Mouse (Mus musculus) mouse embryonic stem cell (cell line): Measurements from ENCODE around the gene Nudt14.

Source experiments
- in situ Hi-C, 2 experiments: fragments of 300-500 bp; cut with MboI; formaldehyde crosslinking; loops; 1 replicate in 1 of 2; 3 replicates in 1 of 2; pipeline ENCODE4 v1.14.3; 2019 to 2020; ENCODE audit warnings: low sequenced_read_pairs in 2 of 2, low pct_unique_long_range_greater_than_20kb in 1 of 2, mixed read lengths in 1 of 2; ENCODE audit not compliant: unreplicated experiment in 1 of 2

Gene Nudt14

DNA sequence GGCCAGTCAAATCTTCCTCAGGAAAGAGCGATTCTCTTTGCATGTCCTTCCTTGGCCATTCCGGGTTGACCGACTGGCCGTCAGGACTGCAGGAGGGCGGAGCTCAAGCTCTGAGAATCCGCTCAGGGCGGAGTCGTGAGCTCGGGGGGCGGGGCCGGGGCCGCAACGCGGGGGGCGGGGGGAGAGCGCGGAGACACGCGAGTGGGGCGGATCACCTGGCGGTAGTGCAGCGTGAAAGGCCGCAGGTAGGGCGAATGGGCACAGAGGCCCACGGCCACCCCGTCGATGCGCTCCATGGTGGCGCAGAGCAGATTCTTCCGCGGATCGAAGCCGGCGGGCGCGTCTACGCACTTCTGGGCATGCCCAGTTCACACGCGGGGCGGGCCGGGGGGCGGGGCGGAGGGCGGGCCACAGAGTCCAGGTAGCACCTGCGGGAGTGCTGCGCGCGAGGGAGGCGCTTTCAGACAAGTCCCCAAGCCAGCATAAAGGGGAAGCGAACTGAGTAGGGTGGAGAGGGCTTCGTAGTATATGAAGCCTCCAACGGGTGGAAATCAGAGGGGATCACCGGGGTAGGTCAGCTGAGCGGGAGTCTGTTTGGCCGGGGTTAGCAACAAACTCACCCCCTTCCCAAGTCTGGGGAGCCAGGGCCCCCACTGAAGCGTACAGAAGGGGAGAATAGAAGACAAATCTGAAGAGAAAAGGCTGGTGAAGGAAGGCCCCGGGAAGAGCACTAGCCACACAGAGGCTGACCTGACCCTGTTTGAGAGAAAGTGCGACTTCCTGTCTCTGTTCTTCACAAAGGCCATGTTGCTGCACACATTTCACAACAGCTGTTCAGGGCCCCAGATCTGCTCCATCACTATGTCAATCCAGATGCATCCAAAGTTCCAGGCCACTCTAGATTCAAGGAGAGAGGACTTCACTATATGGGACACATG lies at the start of gene Nudt14:
TSS of gene Nudt14 (minus strand) at position 349 of the 938 bp plus-strand sequence.
- in situ Hi-C loops = no loop called here

DNA sequence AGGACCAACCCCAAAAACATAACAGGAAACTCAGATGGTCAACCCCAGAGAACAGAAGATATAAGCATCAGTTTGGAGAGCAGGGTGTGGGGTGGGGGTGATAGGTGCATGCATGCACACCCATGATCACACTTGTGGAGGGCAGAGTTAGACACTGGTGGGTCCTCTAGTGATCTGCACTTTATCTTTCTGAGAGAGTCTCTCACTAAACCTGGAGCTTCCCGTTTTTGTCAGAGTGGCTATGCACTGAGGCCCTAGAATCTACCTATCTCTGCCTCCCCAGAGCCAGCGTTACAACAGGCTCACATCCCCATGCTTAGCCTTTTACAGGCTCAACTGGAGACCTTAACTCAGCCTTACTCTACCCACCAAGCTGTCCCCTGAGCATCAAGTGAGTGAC lies 49.5 kb upstream of the Nudt14 start:
- in situ Hi-C loops = no loop called here

DNA sequence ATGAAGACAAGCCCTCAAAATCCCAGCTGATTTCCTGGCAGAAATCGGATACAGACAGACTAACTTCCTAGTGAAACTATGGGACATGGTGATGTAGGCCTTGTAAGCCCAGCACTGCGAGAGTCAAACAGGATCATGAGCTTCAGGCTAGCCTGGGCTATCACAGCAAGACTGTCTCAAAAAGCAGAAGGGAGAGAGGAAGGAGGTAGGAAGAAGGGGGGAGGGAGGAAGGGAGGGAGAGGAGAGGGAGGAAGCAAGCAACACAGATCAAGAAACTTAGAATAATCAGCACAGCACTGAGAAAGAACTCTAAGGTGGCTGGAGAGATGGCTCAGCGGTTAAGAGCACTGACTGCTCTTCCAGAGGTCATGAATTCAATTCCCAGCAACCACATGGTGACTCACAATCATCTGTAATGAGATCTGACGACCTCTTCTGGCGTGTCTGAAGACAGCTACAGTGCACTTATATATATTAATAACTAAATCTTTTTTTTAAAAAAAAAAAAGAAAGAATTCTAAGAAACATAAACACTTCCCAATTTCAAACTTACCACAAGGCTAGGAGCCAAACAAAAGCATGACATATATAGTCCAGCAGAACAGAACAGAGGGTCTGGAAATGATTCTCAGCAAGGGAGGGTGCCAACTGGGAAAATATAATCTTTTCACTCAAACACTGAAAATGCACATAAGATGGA lies 48.9 kb upstream of the Nudt14 start:
- in situ Hi-C loops = no loop called here

DNA sequence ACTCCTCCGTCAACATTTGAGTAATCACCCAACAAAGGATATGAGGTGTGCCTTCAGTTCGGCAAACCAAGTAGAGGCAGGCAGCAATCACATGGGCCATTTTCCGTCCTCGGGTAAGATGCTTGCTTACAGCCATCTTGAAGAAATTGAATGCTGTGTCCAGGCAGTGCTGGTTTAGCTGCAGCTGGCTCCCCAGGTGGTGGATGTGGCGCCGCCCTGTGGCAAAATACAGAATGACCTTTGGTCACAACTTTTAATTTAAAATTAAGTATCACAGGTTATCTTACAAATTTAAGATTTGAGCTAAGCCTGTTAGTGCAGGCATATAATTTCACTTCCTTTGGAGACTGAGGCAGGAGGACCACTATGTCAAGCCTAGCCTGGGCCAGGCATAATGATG lies 46.0 kb upstream of the Nudt14 start:
- in situ Hi-C loops = no loop called here

DNA sequence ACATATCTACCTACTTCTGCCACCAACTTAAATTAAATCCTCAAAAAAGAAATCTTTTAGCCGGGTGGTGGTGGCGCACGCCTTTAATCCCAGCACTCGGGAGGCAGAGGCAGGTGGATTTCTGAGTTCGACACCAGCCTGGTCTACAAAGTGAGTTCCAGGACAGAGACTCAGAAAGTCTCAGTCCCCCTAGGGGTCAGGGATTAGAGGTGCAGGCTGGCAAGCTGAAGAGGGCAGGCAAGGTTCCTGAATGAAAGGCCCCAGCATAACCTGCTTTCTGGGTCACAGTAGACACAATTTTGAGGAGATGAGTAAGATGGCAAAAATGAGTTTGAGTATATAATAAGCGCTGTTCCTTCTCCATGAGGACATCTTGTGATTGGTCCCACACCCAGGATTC lies 43.4 kb upstream of the Nudt14 start:
- in situ Hi-C loops = no loop called here

DNA sequence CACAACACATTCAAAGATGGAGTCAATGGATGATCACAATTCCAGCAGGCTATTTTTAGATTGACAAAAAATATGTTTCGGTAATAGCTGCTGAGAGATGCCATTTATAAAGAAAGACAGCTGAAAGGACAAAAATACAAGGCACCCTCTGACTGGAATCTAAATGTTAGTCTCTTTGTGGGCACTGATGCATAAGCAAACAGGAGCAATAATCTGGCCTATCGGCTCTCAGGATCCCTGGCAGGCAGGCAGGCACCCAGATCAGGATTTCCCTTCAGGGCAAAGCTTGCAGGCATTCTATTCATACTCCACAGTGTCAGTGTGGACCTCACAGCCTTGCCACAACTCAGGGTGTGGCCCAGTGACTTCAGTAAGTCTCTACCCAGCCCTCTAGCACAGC lies 40.1 kb upstream of the Nudt14 start:
- in situ Hi-C loops = no loop called here

DNA sequence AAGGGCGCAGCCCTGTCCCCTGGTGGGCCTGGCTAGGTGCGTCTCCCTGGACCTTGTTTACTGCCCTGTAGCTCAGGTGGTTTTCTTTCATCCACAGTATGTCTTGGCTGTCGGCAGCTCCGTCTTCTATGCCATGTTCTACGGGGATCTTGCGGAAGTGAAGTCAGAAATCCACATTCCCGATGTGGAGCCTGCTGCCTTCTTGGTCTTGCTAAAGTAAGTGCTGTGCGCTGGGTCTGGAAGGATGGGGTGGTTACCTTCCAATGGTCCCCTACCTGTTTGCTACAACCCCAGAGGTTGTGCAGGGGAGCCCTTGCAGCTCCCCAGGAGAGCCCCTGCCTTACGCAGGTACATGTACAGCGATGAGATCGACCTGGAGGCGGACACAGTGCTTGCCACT lies 35.2 kb upstream of the Nudt14 start:
- in situ Hi-C loops = no loop called here

DNA sequence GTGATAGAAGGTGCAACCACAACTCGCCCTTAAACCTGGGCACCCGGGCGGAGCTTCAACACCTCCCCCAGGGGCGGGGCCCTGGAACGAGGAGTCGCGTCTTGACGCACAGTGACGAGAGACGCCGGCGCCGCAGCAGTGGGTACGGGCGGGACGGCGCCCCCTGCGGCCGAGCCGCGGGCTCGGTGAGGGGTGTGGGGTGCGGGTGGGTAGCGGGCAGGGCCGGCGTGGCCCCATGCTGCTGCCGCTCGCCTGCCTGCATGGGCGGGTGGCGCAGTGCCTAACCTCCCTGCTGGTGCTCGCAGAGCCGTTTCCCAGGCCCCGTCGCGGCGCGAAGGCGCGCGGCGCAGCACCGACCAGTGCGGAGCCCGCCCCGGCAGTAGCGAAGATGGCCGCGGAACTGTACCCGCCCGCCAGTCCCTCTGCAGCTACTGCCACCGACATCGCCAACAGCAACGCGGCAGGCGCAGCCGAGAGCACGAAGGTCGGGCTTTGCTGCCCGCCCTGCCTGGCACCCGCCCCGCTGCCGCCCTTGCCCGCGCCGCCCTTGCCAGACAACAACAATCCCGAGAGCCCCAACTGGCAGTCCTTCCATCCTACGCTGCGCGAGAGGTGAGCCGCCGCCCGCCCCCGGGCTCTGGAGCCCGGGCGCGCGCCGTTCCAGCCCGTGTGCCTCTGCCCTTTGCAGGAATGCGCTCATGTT lies 34.6 kb upstream of the Nudt14 start, which contains the start of gene Btbd6:
TSS of gene Btbd6 (plus strand) at position 112 of the 703 bp plus-strand sequence.
- in situ Hi-C loops = no loop called here

DNA sequence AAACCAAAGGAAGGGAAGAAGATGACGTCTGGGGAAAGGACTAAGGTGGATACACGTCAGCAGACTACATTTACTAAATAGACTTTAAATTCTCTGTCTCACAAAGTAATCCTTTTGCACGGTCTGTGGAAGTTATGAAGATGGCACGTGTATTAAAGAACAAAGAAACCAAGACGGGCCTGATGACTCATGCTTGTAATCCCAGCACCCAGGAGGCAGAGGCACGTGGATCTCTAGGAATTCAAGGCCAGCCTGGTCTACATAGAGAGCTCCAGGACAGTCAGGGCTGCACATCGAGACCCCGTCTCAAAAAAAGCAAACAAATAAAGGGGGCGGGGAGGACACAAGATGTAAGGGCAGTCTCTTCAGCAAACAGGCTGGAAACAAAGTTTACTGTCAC lies 32.8 kb upstream of the Nudt14 start:
- in situ Hi-C loops = no loop called here

DNA sequence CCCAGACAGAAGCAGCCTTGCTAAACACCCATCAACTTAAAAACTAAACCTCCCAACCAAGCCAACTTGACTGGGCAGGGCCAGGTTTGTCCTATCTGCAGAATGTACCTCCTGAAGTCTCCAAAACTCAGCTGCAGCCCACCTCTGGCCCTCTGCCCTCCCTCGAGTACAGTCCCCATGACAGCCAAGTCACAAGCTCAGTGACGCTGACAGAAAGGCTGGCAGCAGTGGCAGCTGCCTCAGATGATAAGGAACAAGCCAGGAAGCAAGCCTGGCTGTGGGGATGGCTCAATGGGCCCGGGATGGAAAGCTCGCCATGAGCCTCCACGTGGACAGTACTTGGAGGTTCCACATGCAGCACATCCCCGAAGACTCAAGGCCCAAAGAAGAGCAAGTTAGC lies 27.7 kb upstream of the Nudt14 start:
- in situ Hi-C loops = no loop called here

DNA sequence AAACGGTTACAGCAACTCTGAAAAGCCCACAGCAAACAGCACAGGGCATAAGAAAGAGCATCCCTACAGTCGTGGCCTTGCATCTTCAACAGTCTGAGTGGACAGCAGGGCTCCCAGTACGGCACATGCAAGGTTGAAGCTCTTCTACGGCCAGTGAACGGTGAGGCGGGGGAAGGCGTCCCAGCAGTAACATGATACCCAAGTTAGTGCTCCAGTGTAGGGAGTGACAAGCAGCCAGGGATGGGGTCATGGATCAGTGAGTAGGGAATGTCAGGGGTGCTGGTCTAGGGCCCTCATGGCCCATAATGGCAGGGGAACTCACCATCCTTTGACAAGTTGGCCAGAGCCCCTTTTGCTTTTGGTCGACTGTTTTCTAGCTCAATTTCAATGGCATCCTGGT lies 27.0 kb upstream of the Nudt14 start:
- in situ Hi-C loops = no loop called here

DNA sequence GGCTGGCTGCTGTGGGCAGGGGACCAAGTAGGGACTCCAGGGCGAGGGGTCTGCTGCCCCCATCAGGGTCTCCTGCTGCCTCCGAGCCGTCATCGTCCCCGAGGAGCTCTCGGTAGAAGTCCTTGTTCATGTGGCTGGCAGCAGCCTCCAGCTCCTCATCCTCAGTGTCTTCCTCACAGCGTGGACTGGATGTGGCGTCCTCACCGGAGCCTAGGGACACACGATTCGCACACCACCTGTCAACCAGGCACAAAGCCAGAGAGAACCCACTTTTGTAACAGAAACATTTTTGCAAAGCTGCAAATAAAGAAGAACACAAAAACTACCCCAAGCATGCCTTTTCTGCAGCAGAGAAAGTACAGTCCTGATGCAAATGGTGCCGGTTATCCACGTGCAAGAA lies 23.9 kb upstream of the Nudt14 start:
- in situ Hi-C loops = no loop called here

DNA sequence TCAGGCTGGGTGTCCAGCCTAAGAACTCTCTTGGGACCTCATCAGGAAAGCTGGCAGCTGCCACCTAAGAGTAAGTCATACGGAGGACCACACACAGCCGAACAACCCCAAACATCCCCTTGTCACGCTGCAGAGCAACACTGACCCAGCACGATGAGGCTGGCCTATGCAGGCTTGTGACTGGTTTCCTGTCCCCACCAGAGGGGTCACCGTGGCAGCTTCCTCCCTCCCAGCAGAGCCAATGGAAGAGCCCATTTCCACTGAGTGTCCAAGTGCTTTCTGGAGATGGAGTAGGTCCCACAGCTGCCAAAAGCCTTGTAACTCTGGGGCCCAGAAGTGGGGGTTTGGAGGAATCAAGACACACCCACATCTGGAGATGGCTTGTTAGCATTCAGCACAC lies 19.9 kb upstream of the Nudt14 start:
- in situ Hi-C loops = no loop called here

DNA sequence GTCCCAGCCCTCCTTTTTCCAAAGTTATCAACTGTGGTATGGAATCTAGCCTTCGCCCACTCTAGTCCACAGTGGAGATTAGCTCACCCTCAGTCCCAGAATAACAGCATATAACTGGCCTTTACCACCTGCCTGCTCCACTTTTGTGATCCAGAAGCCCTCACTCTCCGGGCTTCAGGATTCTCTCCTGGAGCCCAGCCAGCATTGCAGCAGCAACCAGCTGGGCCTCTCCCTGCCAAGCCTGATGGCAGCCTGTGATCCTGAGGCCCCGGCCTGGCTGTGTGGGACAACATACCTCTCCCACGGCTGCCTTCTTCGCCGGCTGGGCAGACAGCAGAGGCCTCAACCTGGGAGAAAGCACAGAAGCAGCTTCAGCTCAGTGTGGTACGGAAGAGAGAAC lies 19.5 kb upstream of the Nudt14 start:
- in situ Hi-C loops = no loop called here

DNA sequence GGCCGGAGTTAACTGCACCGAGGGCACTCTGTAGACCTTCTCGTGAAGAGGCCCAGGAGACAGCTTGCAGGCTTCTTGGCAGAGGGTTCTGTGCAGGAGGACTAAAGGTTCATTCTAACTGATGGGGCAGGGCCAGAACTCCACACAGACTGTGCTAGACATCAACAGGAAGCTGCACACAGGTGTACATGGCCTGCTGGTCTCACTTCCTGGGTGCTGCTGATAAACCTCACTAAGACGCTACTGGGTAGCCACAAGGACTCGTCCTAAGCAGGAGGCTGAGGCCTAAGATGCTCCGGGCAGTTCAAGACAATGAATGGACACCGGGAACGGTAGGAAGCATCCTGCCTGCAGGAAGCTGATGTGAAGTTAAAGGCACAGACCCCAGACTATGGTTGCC lies 17.5 kb upstream of the Nudt14 start:
- in situ Hi-C loops = no loop called here

DNA sequence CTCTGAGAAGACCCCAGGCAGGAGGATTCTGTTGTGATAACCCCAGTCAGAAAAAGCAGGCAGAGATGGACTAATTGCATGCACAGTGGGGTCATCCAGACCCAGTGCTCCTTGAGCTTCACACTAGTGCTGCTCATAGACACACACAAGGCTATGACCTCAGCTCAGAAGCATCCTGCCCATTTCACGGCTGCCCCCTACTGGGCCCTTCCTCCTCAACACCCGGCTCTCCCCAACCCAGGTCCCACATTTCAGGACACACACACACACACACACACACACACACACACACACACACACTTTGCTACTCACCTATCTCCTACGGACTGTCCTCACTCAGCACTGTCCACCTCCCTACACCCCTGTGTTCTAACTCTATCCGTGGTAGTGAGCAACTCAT lies 16.4 kb upstream of the Nudt14 start:
- in situ Hi-C loops = no loop called here

DNA sequence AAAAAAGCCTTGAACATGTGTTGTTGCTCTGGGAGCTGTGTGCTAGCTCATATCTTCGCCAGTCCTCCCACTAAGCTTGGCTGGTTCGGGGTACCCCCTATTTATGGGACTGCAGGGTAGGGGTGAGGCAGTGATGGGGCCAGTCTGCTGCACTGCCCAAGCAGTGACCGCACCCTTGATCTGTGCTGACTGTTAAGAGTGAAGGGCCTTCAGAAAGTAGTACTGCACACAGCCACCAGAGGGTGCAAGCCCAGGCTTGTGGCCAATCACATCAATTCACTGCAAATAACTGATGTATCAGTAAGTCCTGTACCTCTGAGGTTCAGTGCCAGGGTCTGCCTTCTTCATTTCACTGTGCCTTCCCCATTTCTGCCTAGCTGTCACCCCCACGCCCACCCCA lies 13.9 kb upstream of the Nudt14 start:
- in situ Hi-C loops = no loop called here

DNA sequence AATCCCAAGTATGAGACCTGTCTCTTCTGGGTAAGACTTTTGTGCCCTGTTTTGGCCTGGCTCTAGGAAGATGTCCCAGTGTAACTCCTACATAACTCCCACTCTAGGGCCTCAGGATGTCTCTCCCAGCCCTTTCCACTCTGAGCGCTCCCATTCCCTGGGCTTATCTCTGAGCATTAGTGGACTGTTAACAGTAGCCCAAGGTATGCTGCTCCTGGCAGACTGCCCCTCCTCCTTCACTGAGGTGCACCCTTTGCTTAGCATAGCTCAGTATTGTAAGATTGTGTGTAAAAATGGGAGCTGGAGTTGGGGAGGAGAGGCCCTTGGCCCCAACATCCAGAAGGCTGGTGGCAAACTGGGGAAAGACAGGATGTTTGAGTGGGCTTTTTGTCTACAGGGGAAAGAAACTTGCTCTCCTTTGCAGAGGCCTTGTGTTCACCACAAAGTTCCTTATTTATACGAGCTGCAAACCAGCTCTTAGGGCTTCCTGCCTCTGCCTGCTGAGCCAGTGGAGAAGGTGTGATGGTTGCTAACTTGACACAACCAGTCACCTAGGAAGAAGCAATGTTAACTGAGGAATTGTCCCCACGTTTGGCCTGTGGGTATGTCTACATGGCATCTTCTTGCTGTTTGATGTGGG lies 11.1 kb upstream of the Nudt14 start:
- in situ Hi-C loops = no loop called here

DNA sequence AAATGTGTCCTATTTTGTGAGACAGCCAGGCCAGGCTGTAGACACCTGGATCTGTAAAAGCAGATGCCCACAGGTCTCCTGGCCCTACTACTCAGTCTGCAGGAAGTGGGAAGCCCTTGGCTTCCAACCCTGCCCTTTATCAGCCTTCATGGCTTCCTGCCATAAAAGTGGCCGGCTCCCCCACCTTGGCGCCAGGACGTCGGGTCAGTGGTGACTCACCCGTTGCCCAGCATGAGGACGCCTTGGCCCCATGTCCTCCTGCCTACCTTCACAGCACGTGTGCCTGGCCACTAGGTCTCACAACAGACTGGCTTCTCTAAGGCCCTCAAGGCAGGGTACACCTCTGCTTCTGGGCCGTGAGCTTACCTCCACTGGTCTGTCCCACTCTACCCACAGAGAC lies 10.5 kb upstream of the Nudt14 start:
- in situ Hi-C loops = no loop called here
